Mouse (Mus musculus) thymus, postnatal 36 days (tissue): ENCODE results near the gene Camkmt.

Experiments
- DNase-seq, 2 experiments: peaks; one replicate each; pipeline ENCODE4 v3.0.0; 2022; ENCODE audit warnings: mixed read lengths in 2 of 2

Camkmt gene

DNA sequence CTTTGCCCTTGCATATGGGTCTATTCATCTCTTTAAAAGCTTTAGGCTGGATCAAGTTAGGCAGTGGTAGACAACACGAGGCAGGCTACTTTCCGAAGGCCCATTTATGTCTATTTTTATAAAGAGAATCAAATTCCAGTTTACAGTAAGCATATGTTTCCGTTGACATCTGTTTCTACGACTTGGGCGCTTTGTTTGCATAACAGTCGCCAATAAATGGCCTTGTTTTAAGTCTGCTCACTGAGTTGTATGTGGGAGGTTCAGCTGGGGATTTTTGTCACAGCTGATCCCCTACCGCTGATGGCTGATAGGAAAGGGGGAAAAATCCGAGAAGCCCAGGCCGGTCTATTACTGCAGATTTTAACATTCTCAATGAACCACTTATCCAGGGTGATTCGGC, 285.2 kb downstream of the Camkmt start:
- DNase-seq = no peak

DNA sequence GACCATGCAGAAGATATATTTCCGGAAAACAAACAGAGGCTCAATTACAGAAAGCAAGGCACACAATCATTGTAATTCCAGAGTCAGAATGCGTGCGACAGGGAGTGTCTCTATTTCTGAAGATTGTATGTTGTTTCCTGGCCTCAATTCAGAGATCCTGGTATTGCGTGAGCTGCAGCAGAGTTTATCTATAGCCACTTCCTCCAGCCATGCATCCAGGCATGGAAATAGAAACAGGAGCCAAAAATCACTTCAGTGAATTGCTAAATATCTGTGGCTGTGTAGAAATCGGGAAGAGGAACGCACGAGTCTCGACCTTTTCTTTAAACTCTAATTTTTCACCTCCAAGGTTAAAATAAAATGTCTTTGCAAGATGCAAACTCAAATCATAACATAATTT, 287.1 kb downstream of the Camkmt start:
- DNase-seq = no peak

DNA sequence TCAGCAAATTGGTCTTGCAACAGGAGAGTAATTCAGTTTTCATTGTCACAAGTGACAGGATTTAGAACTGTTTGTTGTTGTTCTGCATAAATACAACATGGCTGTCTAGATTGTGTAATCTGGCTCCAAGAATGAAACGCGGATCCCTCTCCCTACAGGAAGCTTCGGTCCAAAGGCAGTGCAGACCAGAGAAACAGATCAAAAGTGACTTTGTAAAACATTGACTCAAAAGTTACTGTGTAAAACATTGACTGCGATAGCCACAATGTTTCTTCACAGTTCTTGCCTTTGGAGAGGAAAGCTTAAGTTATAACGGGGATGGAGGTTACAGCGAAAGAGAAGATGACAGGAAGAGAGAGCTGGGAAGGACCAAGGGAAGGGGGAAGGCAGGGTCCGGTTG, 288.7 kb downstream of the Camkmt start:
- DNase-seq = no peak

- no peak for DNase-seq
These were observed 291.3 kb downstream of the Camkmt start for GRCm38 (mm10) chr17:85381578-85382223.

DNA sequence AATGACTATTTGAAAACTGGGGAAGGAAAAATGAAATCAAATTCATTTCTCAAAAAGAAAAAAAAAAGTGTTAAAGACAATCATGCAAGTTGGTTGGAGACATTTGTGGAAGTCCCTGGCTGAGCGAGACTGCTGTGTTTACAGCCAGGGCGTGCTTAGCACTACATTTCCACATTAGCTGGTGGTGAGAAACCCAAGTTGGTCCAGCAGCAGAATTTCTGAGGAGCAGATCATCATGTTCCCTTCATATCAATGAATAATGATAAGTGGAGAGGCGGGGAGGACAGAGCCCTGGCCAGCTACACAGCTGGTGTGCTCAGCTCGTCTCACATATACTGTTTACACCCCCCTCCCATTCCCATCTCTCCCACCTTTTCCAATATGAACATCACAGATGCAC, 292.0 kb downstream of the Camkmt start:
- DNase-seq = no peak

DNA sequence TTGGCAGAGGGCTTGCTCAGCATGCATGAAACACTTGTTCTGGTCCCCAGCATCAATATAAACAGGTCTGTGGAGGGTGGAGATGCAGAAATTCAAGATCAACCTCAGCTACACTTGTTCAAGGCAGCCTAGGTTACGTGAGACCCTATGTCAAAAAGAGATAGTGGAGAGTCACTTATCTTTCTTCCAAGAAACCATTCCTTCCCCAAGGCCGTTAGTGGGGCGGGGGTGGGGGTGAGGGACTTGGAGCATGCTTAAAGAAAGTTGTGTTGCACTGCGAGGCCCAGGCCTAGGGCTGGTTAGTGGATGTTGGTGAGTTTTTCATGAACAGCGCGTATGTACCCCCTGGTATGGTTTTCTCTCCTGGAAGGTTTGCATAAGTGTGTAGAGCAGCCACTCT, 292.6 kb downstream of the Camkmt start:
- no peak for DNase-seq

DNA sequence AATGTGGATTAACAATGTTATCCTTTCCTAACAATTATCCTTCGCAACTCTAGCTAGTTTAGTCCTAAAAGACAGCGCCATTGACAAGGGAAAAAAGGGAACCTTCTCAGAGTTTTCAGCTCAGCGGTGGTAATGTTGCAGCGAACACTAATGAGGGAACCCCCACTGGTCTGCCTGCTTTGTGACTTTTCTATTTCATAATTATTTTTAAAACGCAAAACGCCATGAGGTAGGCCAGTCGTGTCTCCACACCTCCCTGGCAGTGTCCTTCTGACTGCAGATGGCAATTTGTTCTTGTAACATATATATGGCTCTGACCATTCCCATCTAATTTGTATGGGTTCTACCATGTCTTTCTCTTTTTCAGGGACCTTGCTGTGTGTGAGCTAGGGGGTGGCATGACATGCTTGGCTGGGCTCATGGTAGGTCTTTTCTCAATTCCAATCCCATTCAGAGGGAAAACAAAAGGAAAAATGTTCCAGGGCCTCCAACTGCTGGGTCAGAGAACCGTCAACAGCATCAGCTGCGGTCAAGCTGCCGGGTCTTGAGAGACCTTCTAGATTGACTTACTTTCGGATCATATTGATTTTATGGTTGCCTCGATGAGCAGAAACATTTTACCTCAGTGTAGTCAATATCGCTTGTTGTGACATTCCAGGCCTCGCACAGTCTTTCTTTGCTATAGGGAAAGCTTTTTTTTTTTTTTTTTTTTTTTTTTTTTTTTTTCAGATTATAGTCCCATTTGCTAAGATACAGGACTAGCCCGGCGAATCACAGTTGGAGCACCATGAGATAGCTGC, 302.9 kb downstream of the Camkmt start:
- DNase-seq = no peak

DNA sequence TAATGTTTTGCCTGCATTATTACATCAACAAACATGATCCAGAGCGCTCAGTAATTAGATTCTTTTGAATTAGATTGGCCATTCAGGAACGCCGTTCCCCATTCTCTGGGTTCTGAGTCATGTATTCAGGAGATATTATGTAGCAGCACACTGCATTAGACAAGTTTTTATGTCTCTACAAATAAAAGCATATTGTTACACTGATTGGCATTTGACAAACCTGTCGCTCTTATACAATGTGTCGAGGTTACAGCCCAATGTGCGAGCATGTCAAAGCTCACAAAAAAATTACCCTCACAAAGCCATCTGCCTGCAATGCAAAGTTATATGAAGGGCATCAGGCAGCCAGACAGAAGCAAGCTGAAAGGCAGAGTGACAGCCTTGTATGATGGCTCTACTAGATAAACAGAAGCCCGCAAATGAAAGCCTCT, 303.6 kb downstream of the Camkmt start:
- DNase-seq = no peak

DNA sequence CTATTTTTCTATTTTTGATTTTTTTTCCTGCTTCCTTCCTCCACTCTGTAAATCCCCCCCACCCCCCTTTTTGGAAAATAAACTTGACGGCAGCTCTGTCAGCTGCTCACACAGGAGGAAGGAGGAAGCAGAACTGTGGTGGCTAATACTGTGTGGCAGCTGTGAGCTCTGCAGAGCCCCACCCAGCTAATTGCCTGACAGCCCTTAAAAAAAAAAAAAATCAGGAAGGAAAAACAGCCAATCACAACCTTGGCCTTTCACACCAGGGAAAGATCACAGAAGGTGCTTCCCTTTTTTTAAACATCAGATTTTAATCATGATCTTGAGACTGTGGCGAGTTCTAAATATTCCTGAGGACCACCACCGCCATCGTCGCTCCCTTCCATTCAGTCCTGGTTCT, 305.1 kb downstream of the Camkmt start:
- DNase-seq = no peak

DNA sequence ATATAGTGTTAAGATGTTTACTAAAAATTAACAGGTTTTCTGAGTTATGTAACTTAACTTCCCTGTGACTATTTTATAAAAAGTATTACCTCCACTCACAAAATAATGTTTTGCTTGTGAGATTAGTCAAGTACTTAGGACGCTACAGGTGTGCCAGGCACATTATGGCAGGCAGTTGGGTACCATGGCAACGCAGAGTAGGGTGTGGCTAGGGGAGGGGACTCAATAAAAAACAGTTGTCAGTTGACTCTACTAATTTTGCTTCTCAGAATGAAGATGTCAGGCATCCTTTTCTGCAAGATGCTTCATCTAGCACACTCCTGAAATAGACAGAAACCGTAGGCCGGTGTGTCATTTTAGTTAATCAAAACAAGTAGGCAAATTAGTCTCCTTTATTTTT, 310.4 kb downstream of the Camkmt start:
- DNase-seq = no peak

DNA sequence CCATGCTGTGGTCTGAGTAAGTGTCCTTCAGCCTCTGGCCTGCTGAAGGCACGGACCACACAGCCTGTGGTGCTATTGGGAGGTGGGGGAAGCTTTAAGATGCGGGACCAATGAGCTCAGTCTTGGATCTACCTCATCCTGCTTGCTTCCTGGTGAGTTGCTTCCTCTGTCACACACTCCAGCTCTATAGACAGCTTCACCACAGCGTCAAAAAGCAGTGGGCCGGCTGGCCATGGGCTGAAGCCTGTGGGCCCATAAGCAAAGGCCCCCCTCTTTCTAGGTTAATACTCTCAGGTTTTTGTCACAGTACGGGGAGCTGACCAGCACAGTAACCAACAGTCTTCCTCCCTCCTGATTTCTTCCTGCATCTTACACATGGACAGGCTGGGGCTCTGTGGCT, 314.8 kb downstream of the Camkmt start:
- no peak for DNase-seq

DNA sequence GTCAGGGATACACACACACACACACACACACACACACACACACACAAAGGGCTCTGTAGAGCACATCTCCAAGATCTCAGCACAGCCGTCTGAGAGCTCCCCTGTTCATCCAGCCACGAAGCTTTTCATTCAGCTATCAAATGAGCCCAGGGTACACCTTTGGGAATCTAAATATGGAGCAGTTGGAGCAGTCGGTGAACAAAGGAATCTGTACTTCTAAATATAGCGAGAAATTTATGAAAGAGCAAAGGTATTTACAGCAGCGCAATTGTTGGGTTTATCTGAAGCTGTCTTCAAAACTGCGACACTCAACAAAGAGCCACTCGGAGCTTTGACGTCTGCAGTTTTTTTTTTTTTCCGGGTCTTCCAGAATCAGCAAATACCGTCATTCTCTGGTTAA, 315.8 kb downstream of the Camkmt start:
- no peak for DNase-seq

GRCm38 (mm10) chr17:85428831-85429230, 338.5 kb downstream of the Camkmt start:
- DNase-seq = no peak

DNA sequence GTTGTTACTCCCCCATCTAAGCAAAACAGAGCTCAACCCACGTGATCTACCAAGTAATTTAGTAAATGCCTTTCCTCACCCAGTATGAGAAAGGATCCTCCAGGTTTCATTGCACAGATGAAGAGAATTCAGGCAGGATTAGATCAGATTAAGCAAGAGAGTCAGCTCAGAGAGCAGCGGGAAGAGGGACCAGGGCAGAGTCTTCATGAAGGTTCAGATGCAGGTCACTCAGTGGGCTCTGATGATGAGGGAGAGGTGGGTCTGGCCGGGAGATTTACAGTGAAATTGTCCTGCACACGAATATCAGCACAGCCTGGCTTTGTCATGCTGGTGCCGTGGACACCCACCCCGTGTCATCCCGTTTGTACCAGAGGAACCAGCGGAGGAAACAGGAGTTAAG, 342.6 kb downstream of the Camkmt start:
- no peak for DNase-seq

- DNase-seq = no peak
These were observed 352.7 kb downstream of the Camkmt start for GRCm38 (mm10) chr17:85443036-85443435.

GRCm38 (mm10) chr17:85454419-85454983, 364.1 kb downstream of the Camkmt start:
- no peak for DNase-seq

GRCm38 (mm10) chr17:85455063-85455462, 364.7 kb downstream of the Camkmt start:
- DNase-seq = no peak

GRCm38 (mm10) chr17:85458075-85458474, 367.7 kb downstream of the Camkmt start:
- no peak for DNase-seq

- DNase-seq = no peak
These were observed 368.2 kb downstream of the Camkmt start for GRCm38 (mm10) chr17:85458589-85458988.

- no peak for DNase-seq
These were observed 371.2 kb downstream of the Camkmt start for GRCm38 (mm10) chr17:85461577-85461976.

- DNase-seq = no peak
These were observed 373.4 kb downstream of the Camkmt start for GRCm38 (mm10) chr17:85463497-85464392.

DNA sequence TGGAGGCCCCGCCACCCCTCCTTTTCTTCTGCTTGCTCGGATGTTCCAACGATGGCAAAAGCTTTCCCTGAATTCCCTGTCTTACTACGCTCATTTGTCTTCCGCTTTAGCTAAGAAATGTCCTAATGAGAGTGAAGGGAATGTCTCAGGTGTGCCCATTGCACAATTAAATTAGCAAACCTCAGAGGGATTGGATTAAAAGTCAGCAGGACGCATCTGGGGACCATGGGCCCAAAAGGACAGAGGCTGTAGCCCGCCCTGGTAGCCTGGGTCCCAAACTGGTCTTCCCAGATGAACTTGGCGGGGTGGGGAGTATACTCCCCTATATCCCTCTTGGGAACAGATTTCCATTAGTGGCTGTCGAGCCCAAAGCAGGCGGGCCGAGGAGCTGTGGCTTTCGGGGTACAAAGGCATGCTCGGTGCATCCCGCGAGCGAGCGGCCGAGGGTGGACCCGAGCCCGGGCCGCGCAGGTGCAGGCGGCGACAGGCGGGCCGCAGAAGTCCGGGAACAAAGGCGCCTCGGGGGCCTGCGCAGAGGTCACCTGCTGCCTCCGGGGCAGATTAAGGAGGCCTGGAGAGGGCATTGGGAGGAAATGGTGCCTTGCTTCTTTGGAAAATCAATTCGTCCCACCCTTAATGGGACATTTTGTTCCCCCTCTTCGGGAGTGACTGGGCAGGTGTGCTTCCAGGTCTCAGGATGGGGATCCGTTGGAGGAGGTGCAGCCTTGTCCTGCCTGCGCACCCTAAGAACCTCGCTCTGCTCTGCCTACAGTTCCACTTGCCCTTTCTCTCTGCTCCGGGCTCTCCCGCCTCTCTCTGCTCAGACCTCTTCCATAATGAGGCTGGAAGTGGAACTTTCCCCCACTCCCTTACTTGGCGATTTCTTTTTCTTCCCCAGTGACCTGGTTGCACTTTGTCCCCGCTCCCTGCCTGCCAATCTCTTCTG, 374.4 kb downstream of the Camkmt start:
- DNase-seq = no peak
